Comparison of ENCODE assay signal across 8 mouse cellular contexts in genomic region chr5:47985901-47986670, GRCm38 (mm10). TPM values are rescaled to one million over a fixed set of nuclear protein-coding genes. Genes with fewer than 3 reads are reported as not detected.
A peak's percentile ranks its signal among the peaks of the same experiment; 100 is the strongest.
DNase-seq lines count a peak whose midpoint lies in the region; ATAC-seq and TF ChIP-seq lines count a peak whose summit lies in the region.

No protein-coding gene starts in this region.

- no peaks in the 10 kb centered on the region for H3K36me3 ChIP-seq in ES-Bruce4 (ENCODE audit: control insufficient read depth, insufficient read depth, low read length, poor library complexity, severe bottlenecking)
- H3K36me3 ChIP-seq in forebrain, embryonic 15.5 days, result no peaks in the 10 kb centered on the region
- no peaks in the 10 kb centered on the region for H3K36me3 ChIP-seq in intestine, postnatal 0 days (ENCODE audit: control insufficient read depth, insufficient read depth)
- H3K36me3 ChIP-seq in limb, embryonic 11.5 days (ENCODE audit: control insufficient read depth, insufficient read depth, low read length), result no peaks in the 10 kb centered on the region
- no peaks in the 10 kb centered on the region for H3K36me3 ChIP-seq in neural tube, embryonic 11.5 days (ENCODE audit: control insufficient read depth, insufficient read depth, low read length)

- H3K9ac ChIP-seq in ES-Bruce4 (ENCODE audit: low read depth, poor library complexity, severe bottlenecking), result peak overlapping the region; percentile 53
- H3K9ac ChIP-seq in forebrain, embryonic 15.5 days (replicated peaks), result peak overlapping the region; percentile 62
- H3K9ac ChIP-seq in intestine, postnatal 0 days (ENCODE audit: low read depth, low read length), result peak overlapping the region; percentile 45; the same call in 1 of the 2 replicates
- peak overlapping the region; percentile 65 for H3K9ac ChIP-seq in limb, embryonic 11.5 days (ENCODE audit: low read length)
- peak overlapping the region; percentile 74 for H3K9ac ChIP-seq in neural tube, embryonic 11.5 days (ENCODE audit: low read length)

- no peak for TF ChIP-seq CTCF in ES-Bruce4 (IDR thresholded peaks at IDR 0.05; ENCODE audit: low read depth, low read length)
- TF ChIP-seq CTCF in intestine, postnatal 0 days (IDR thresholded peaks at IDR 0.05; ENCODE audit: low read depth), result no peak
- no peak for TF ChIP-seq CTCF in cerebellum, adult 2 months (IDR thresholded peaks at IDR 0.05; ENCODE audit: borderline replicate concordance, insufficient read depth, low read depth, low read length)

- WGBS in forebrain, embryonic 15.5 days, result under 1% methylated on average over 48 of the region's 48 CpGs
- 3% methylated on average over 48 of the region's 48 CpGs for WGBS in intestine, postnatal 0 days
- WGBS in limb, embryonic 11.5 days, result under 1% methylated on average over 48 of the region's 48 CpGs
- under 1% methylated on average over 47 of the region's 48 CpGs for WGBS in neural tube, embryonic 11.5 days
- WGBS in cerebellum, adult 2 months, result 2% methylated on average over 48 of the region's 48 CpGs

- peaks cover 3% of the 10 kb centered on the region; the same call in 1 of the 2 replicates for H3K27me3 ChIP-seq in ES-Bruce4 (ENCODE audit: control insufficient read depth, insufficient read depth, low read length, poor library complexity, severe bottlenecking)
- no peaks in the 10 kb centered on the region for H3K27me3 ChIP-seq in forebrain, embryonic 15.5 days
- H3K27me3 ChIP-seq in intestine, postnatal 0 days (replicated peaks; ENCODE audit: control insufficient read depth, insufficient read depth, low read length), result peaks cover 36% of the 10 kb centered on the region
- H3K27me3 ChIP-seq in limb, embryonic 11.5 days (ENCODE audit: control insufficient read depth, insufficient read depth, low read length), result peaks cover 10% of the 10 kb centered on the region; the same call in 1 of the 2 replicates
- H3K27me3 ChIP-seq in neural tube, embryonic 11.5 days (ENCODE audit: control insufficient read depth, insufficient read depth, low read length), result no peaks in the 10 kb centered on the region
- peaks cover 3% of the 10 kb centered on the region; the same call in 1 of the 2 replicates for H3K27me3 ChIP-seq in cerebellum, adult 2 months (ENCODE audit: control insufficient read depth, insufficient read depth, low read length)

- no peaks in the 10 kb centered on the region for H3K9me3 ChIP-seq in ES-Bruce4 (replicated peaks; ENCODE audit: control insufficient read depth, insufficient read depth, low read length, poor library complexity, severe bottlenecking)
- H3K9me3 ChIP-seq in forebrain, embryonic 15.5 days, result no peaks in the 10 kb centered on the region
- H3K9me3 ChIP-seq in intestine, postnatal 0 days (ENCODE audit: control insufficient read depth), result no peaks in the 10 kb centered on the region
- no peaks in the 10 kb centered on the region for H3K9me3 ChIP-seq in limb, embryonic 11.5 days (ENCODE audit: control insufficient read depth, low read length)
- no peaks in the 10 kb centered on the region for H3K9me3 ChIP-seq in neural tube, embryonic 11.5 days (ENCODE audit: control insufficient read depth, low read length)

- TF ChIP-seq POLR2A in ES-Bruce4 (IDR thresholded peaks at IDR 0.05; ENCODE audit: insufficient read depth, low read length), result no peak
- no peak for TF ChIP-seq POLR2A in cerebellum, adult 2 months (IDR thresholded peaks at IDR 0.05; ENCODE audit: borderline replicate concordance, insufficient read depth, low read length)

- H3K4me3 ChIP-seq in ES-Bruce4 (ENCODE audit: low read depth, low read length), result peak overlapping the region; percentile 61
- peak overlapping the region; percentile 64 for H3K4me3 ChIP-seq in forebrain, embryonic 15.5 days
- H3K4me3 ChIP-seq in intestine, postnatal 0 days (ENCODE audit: low read depth, low read length), result peak overlapping the region; percentile 64
- peak overlapping the region; percentile 59 for H3K4me3 ChIP-seq in limb, embryonic 11.5 days (ENCODE audit: low read depth, low read length)
- H3K4me3 ChIP-seq in neural tube, embryonic 11.5 days (ENCODE audit: low read depth, low read length), result peak overlapping the region; percentile 72
- no peak overlapping the region for H3K4me3 ChIP-seq in cerebellum, adult 2 months (replicated peaks; ENCODE audit: insufficient read depth, low read depth, low read length)

- peak; percentile 27 for ATAC-seq in forebrain, embryonic 15.5 days (replicated peaks)
- ATAC-seq in intestine, postnatal 0 days, result no peak
- ATAC-seq in limb, embryonic 11.5 days (ENCODE audit: insufficient number of reproducible peaks, low FRiP score, low TSS enrichment, low read depth), result no peak
- ATAC-seq in neural tube, embryonic 11.5 days (ENCODE audit: insufficient read depth, low FRiP score, low TSS enrichment), result peak; percentile 14; the same call in 1 of the 2 replicates

- DNase-seq in Muller cell, postnatal 12 days (ENCODE audit: inconsistent ontology term), result peak; percentile 66
- DNase-seq in limb, embryonic 11.5 days (ENCODE audit: low spot score), result peak; percentile 70
- DNase-seq in neural tube, embryonic 11.5 days (ENCODE audit: low spot score), result peak; percentile 72
- no peak for DNase-seq in T-cell, adult 2 months (ENCODE audit: low spot score)
- DNase-seq in cerebellum, adult 2 months, result no peak

- TF ChIP-seq EP300 in ES-Bruce4 (IDR thresholded peaks at IDR 0.05; ENCODE audit: insufficient read depth, low read depth, low read length), result no peak

- H3K4me2 ChIP-seq in forebrain, embryonic 15.5 days (replicated peaks), result peak overlapping the region; percentile 92
- peak overlapping the region; percentile 98 for H3K4me2 ChIP-seq in intestine, postnatal 0 days (replicated peaks; ENCODE audit: low read depth)
- peak overlapping the region; percentile 94 for H3K4me2 ChIP-seq in limb, embryonic 11.5 days (ENCODE audit: low read depth, severe bottlenecking)
- H3K4me2 ChIP-seq in neural tube, embryonic 11.5 days (ENCODE audit: low read depth), result peak overlapping the region; percentile 97

- no peak overlapping the region for H3K27ac ChIP-seq in ES-Bruce4 (ENCODE audit: insufficient read depth, low read length)
- peak overlapping the region; percentile 34; the same call in 1 of the 2 replicates for H3K27ac ChIP-seq in forebrain, embryonic 15.5 days (replicated peaks)
- no peak overlapping the region for H3K27ac ChIP-seq in intestine, postnatal 0 days (ENCODE audit: low read depth, low read length)
- H3K27ac ChIP-seq in limb, embryonic 11.5 days (replicated peaks; ENCODE audit: low read depth, low read length), result no peak overlapping the region
- H3K27ac ChIP-seq in neural tube, embryonic 11.5 days (ENCODE audit: low read depth, low read length), result no peak overlapping the region
- no peak overlapping the region for H3K27ac ChIP-seq in cerebellum, adult 2 months (ENCODE audit: insufficient read depth, low read length)

- H3K4me1 ChIP-seq in ES-Bruce4 (ENCODE audit: control insufficient read depth, insufficient read depth, low read length), result no peaks in the 10 kb centered on the region
- H3K4me1 ChIP-seq in forebrain, embryonic 15.5 days, result peaks cover 34% of the 10 kb centered on the region
- peaks cover 4% of the 10 kb centered on the region; the same call in 1 of the 2 replicates for H3K4me1 ChIP-seq in intestine, postnatal 0 days (replicated peaks; ENCODE audit: control insufficient read depth, insufficient read depth, low read length)
- H3K4me1 ChIP-seq in limb, embryonic 11.5 days (ENCODE audit: control insufficient read depth, insufficient read depth, low read length), result peaks cover 13% of the 10 kb centered on the region
- peaks cover 9% of the 10 kb centered on the region for H3K4me1 ChIP-seq in neural tube, embryonic 11.5 days (ENCODE audit: control insufficient read depth, insufficient read depth, low read length)
- 0 out of 2 replicates have a peak, but pooled peaks cover 6% of the 10 kb centered on the region for H3K4me1 ChIP-seq in cerebellum, adult 2 months (ENCODE audit: control insufficient read depth, insufficient read depth, low read length)

RNA-seq across cellular contexts. Expression of gene Slit2, which starts 3.1 kb away (rescaled TPM):
- 8.5 and 17.4 TPM in 2 replicates for polyA plus RNA-seq in ES-Bruce4 (2011; ENCODE audit: insufficient read depth, insufficient read length, low read depth, missing spikeins)
- polyA plus RNA-seq in forebrain, embryonic 15.5 days (2015; fragmentation: Nextera tagmentation; extraction: Ambion mirVana), result 11.9 and 14.6 TPM in 2 replicates
- polyA plus RNA-seq in intestine, postnatal 0 days (2015; fragmentation: Nextera tagmentation; extraction: Ambion mirVana), result 4.6 and 4.9 TPM in 2 replicates
- 12.8 and 16.4 TPM in 2 replicates for polyA plus RNA-seq in limb, embryonic 11.5 days (2014; fragmentation: Nextera tagmentation; extraction: Ambion mirVana)
- 104 and 127 TPM in 2 replicates for polyA plus RNA-seq in neural tube, embryonic 11.5 days (2014; fragmentation: Nextera tagmentation; extraction: Ambion mirVana)
- polyA plus RNA-seq in cerebellum, adult 2 months (2012; rRNA removed), result 5.9 and 6.0 TPM in 2 replicates

Comparison
In these comparisons a context has a peak if more than half of its experiments do, and no peak if none do; other contexts are left out.
1. DNase-seq: peak in Muller cell, postnatal 12 days (single experiment), limb, embryonic 11.5 days (single experiment) and neural tube, embryonic 11.5 days (single experiment); none in T-cell, adult 2 months (single experiment) and cerebellum, adult 2 months (0 of 2).
2. ATAC-seq: peak in forebrain, embryonic 15.5 days (single experiment) and neural tube, embryonic 11.5 days (single experiment); none in intestine, postnatal 0 days (single experiment) and limb, embryonic 11.5 days (single experiment).
3. Peak in every context shown above with its lines, with median percentiles within 50 percentile points of each other: H3K9ac ChIP-seq and H3K4me2 ChIP-seq.